Mouse (Mus musculus): ENCODE measurements at regions not wholly inside any gene's neighbourhood (a gene's known extent, or its start where the extent isn't known, plus 50 kb on each side); places are given as distances from the start of the nearest gene placed in this dataset.
"Not testable (repeated sequence)": the region's sequence is repeated elsewhere in the genome, so short reads cannot be mapped to it uniquely, and the experiment has no call there.

GRCm38 (mm10) chr13:26119363-26119762, 650.6 kb downstream of the Hdgfl1 start:
- TF ChIP-seq CTCF (IDR thresholded peaks at IDR 0.05; ENCODE audit: borderline replicate concordance, control insufficient read depth, extremely low read depth, insufficient read depth, low read length, poor library complexity) (no peak), POLR2A (IDR thresholded peaks at IDR 0.05; ENCODE audit: control insufficient read depth, extremely low read depth, insufficient read depth, low read length, poor library complexity) (no peak)
- H3K4me1 ChIP-seq (replicated peaks; ENCODE audit: control insufficient read depth, insufficient read depth, low read length): no peaks in the 10 kb centered on the region
- whole genome bisulfite sequencing: 81% methylated on average over 1 of the region's 1 CpGs
- no peak overlapping the region for H3K4me3 ChIP-seq (ENCODE audit: control insufficient read depth, insufficient read depth, low read length)
- H3K36me3 ChIP-seq (ENCODE audit: control insufficient read depth, insufficient read depth, low read length): no peaks in the 10 kb centered on the region
- no peaks in the 10 kb centered on the region for H3K27me3 ChIP-seq (ENCODE audit: control insufficient read depth, insufficient read depth, low read length)
- DNase-seq: no peak
- no peak overlapping the region for H3K27ac ChIP-seq (ENCODE audit: control insufficient read depth, insufficient read depth, low read length)

GRCm38 (mm10) chr13:26114136-26114535, 655.8 kb downstream of the Hdgfl1 start:
- Histone ChIP-seq H3K27ac (ENCODE audit: control insufficient read depth, insufficient read depth, low read length) (no peak overlapping the region), H3K36me3 (ENCODE audit: control insufficient read depth, insufficient read depth, low read length) (no peaks in the 10 kb centered on the region), H3K4me1 (replicated peaks; ENCODE audit: control insufficient read depth, insufficient read depth, low read length) (no peaks in the 10 kb centered on the region), H3K4me3 (ENCODE audit: control insufficient read depth, insufficient read depth, low read length) (no peak overlapping the region), H3K27me3 (ENCODE audit: control insufficient read depth, insufficient read depth, low read length) (no peaks in the 10 kb centered on the region)
- DNase-seq: no peak
- 96% methylated on average over 7 of the region's 7 CpGs for WGBS
- no peak for TF ChIP-seq POLR2A (IDR thresholded peaks at IDR 0.05; ENCODE audit: control insufficient read depth, extremely low read depth, insufficient read depth, low read length, poor library complexity)
- TF ChIP-seq CTCF (IDR thresholded peaks at IDR 0.05; ENCODE audit: borderline replicate concordance, control insufficient read depth, extremely low read depth, insufficient read depth, low read length, poor library complexity): no peak

GRCm38 (mm10) chr13:26113723-26114122, 656.2 kb downstream of the Hdgfl1 start:
- not testable (repeated sequence) for H3K36me3 ChIP-seq (ENCODE audit: control insufficient read depth, insufficient read depth, low read length); H3K4me1 ChIP-seq (replicated peaks; ENCODE audit: control insufficient read depth, insufficient read depth, low read length); H3K27ac ChIP-seq (ENCODE audit: control insufficient read depth, insufficient read depth, low read length); H3K27me3 ChIP-seq (ENCODE audit: control insufficient read depth, insufficient read depth, low read length); DNase-seq; H3K4me3 ChIP-seq (ENCODE audit: control insufficient read depth, insufficient read depth, low read length)
- WGBS: 96% methylated on average over 1 of the region's 1 CpGs

- no peak overlapping the region for H3K27ac ChIP-seq (ENCODE audit: control insufficient read depth, insufficient read depth, low read length)
- no peak for TF ChIP-seq CTCF (IDR thresholded peaks at IDR 0.05; ENCODE audit: borderline replicate concordance, control insufficient read depth, extremely low read depth, insufficient read depth, low read length, poor library complexity)
- TF ChIP-seq POLR2A (IDR thresholded peaks at IDR 0.05; ENCODE audit: control insufficient read depth, extremely low read depth, insufficient read depth, low read length, poor library complexity): no peak
- no peak overlapping the region for H3K4me3 ChIP-seq (ENCODE audit: control insufficient read depth, insufficient read depth, low read length)
- no peaks in the 10 kb centered on the region for H3K27me3 ChIP-seq (ENCODE audit: control insufficient read depth, insufficient read depth, low read length)
- no peak for DNase-seq
- H3K4me1 ChIP-seq (replicated peaks; ENCODE audit: control insufficient read depth, insufficient read depth, low read length): no peaks in the 10 kb centered on the region
- H3K36me3 ChIP-seq (ENCODE audit: control insufficient read depth, insufficient read depth, low read length): no peaks in the 10 kb centered on the region
Observed at GRCm38 (mm10) chr13:26112579-26112978, 657.4 kb downstream of the Hdgfl1 start.

- no peak for TF ChIP-seq CTCF (IDR thresholded peaks at IDR 0.05; ENCODE audit: borderline replicate concordance, control insufficient read depth, extremely low read depth, insufficient read depth, low read length, poor library complexity)
- no peak for TF ChIP-seq POLR2A (IDR thresholded peaks at IDR 0.05; ENCODE audit: control insufficient read depth, extremely low read depth, insufficient read depth, low read length, poor library complexity)
- WGBS: 96% methylated on average over 2 of the region's 2 CpGs
- no peak for DNase-seq
- Histone ChIP-seq H3K4me1 (replicated peaks; ENCODE audit: control insufficient read depth, insufficient read depth, low read length) (no peaks in the 10 kb centered on the region), H3K27me3 (ENCODE audit: control insufficient read depth, insufficient read depth, low read length) (no peaks in the 10 kb centered on the region), H3K4me3 (ENCODE audit: control insufficient read depth, insufficient read depth, low read length) (no peak overlapping the region), H3K27ac (ENCODE audit: control insufficient read depth, insufficient read depth, low read length) (no peak overlapping the region), H3K36me3 (ENCODE audit: control insufficient read depth, insufficient read depth, low read length) (no peaks in the 10 kb centered on the region)
Observed at GRCm38 (mm10) chr13:26109013-26109412, 661.0 kb downstream of the Hdgfl1 start.

GRCm38 (mm10) chr13:26088727-26089126, 681.2 kb downstream of the Hdgfl1 start:
- WGBS: 88% methylated on average over 3 of the region's 3 CpGs
- H3K36me3 ChIP-seq (ENCODE audit: control insufficient read depth, insufficient read depth, low read length): no peaks in the 10 kb centered on the region
- no peak for DNase-seq
- no peak overlapping the region for H3K27ac ChIP-seq (ENCODE audit: control insufficient read depth, insufficient read depth, low read length)
- TF ChIP-seq POLR2A (IDR thresholded peaks at IDR 0.05; ENCODE audit: control insufficient read depth, extremely low read depth, insufficient read depth, low read length, poor library complexity) (no peak), CTCF (IDR thresholded peaks at IDR 0.05; ENCODE audit: borderline replicate concordance, control insufficient read depth, extremely low read depth, insufficient read depth, low read length, poor library complexity) (no peak)
- no peak overlapping the region for H3K4me3 ChIP-seq (ENCODE audit: control insufficient read depth, insufficient read depth, low read length)
- no peaks in the 10 kb centered on the region for H3K27me3 ChIP-seq (ENCODE audit: control insufficient read depth, insufficient read depth, low read length)
- H3K4me1 ChIP-seq (replicated peaks; ENCODE audit: control insufficient read depth, insufficient read depth, low read length): no peaks in the 10 kb centered on the region

- TF ChIP-seq CTCF (IDR thresholded peaks at IDR 0.05; ENCODE audit: borderline replicate concordance, control insufficient read depth, extremely low read depth, insufficient read depth, low read length, poor library complexity) (no peak), POLR2A (IDR thresholded peaks at IDR 0.05; ENCODE audit: control insufficient read depth, extremely low read depth, insufficient read depth, low read length, poor library complexity) (no peak)
- Histone ChIP-seq H3K4me3 (ENCODE audit: control insufficient read depth, insufficient read depth, low read length) (no peak overlapping the region), H3K4me1 (replicated peaks; ENCODE audit: control insufficient read depth, insufficient read depth, low read length) (no peaks in the 10 kb centered on the region), H3K27me3 (ENCODE audit: control insufficient read depth, insufficient read depth, low read length) (no peaks in the 10 kb centered on the region), H3K36me3 (ENCODE audit: control insufficient read depth, insufficient read depth, low read length) (no peaks in the 10 kb centered on the region), H3K27ac (ENCODE audit: control insufficient read depth, insufficient read depth, low read length) (no peak overlapping the region)
- WGBS: 94% methylated on average over 2 of the region's 2 CpGs
- no peak for DNase-seq
Observed at GRCm38 (mm10) chr13:26080814-26081213, 689.2 kb downstream of the Hdgfl1 start.
